Mouse (Mus musculus): ENCODE measurements at regions not wholly inside any gene's neighbourhood (a gene's known extent, or its start where the extent isn't known, plus 50 kb on each side); places are given as distances from the start of the nearest gene placed in this dataset.

GRCm38 (mm10) chr11:28670765-28671164, 86.6 kb upstream of the Ccdc85a start:
- TF ChIP-seq ZNF384 (IDR thresholded peaks at IDR 0.05; ENCODE audit: low read depth, low read length) = no peak
- TF ChIP-seq HCFC1 (IDR thresholded peaks at IDR 0.05; ENCODE audit: borderline replicate concordance, insufficient read depth, low read length) = no peak

Data from ES-E14 (cell line).